Mouse (Mus musculus) lung, postnatal 36 days (tissue): ENCODE results near the gene Ros1.

Experiments
- DNase-seq: peaks from one replicate; pipeline ENCODE4 v3.0.0; 2022; ENCODE audit warnings: mixed read lengths

Ros1 gene

DNA sequence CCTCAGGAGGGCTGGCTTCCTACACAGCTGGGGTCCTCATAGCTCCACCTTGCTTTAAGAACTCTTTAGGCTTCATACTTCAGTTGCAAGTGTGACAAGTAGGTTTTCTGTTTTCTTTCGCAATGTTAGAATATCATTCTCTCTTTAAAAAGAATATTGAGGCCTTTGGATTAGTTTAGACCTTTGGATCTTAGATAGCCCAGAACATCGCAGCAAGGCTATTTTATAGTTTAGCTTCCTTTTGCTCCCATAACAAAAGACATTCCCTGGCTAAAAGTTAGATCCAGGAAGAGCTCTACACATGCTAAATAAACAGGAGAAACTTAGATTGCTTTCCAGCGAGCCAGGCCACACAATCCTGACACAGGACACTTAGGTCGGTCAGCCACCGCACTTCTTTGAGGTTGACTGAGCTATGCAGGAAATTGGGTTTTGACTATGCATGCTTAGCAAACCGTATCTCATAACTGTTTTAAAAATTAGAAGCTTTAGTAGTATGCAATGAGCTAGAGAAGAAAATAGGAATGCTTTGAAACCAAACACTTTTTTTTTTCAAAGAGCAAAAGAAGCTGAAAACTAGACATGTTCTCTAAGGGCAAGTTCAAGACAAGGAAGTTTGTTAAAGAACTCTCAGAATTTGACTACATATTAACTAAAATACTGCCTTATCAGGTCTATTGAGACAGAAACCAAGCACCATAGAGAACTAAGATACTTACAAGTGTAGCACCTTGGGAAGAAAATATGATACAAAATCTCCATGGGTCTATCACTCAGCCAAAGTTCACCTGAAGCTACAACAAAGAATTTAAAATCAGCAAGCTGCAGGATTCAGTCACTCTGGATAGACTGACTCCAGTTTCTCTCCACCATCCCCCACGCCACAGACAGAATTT lies at the start of gene Ros1:
Gene Ros1, minus strand, starts transcription at position 288 of the 896 bp plus-strand sequence.
- no peak for DNase-seq

DNA sequence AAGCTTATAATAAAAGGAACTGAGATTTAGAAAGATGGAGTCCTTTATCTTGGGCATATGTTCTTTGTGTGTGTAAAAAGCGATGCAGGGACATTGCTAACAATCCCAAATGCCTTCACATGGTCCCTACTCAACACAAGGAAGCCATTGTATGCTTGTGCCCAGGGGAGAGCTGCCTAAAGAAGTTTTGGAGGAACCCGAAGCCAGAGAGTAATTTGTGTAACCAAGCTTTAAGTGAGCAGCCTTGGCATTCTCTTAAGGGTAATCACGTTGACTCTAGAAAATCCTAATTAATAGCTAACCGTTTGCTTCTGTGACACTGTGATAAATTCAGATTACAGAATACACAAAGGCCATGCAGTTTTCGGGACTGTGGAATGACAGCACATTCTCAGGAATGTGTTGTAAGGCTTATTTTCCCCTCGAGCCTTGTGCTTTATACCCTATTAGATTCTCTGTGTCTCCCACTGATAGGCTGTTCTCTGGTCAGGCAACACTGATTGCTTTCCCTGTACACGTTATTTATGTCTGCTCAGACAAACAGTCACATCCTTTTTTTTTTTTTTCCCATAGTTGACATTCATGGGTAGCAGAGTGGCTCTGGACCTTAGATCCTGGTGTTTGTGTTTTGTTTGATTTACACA lies 47.8 kb upstream of the Ros1 start:
- no peak for DNase-seq

DNA sequence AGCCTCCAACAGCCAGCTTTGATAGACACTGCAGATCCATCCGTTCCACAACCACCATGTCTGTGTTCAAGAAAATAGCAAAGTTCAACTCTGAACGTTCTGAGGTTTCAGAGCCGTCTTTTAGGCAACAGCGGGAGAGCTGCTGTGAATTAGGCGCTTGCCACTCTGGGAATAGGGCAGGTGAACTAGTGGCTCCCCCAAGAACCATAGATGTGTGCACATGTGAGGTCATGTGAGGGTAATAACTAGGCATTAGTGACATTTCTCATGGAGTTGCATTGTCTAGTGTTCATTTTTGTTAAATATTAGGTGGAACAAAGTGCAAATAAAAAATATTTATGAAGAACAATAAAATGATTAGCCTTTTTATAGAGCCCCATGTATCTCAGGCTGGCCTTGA lies 47.0 kb upstream of the Ros1 start:
- no peak for DNase-seq

DNA sequence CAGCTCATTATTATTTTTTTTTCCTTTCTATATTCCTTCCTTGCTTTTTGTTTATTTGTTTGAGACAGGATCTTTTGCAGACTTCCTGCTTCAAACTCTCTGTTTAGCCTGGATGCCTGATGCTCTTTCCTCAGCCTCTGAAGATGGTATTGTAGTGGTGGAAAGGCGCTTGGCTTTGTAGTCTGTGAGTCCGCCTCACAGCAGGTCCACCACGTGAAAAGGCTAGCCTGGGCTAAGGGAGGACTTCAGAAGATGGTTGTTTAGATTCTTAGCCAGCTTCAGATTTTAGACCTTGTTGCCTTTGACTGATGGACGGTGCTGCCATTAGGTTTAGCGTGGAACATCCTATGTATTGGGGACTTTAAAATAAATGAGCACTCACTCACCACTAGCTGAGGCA lies 40.4 kb upstream of the Ros1 start:
- DNase-seq = no peak

DNA sequence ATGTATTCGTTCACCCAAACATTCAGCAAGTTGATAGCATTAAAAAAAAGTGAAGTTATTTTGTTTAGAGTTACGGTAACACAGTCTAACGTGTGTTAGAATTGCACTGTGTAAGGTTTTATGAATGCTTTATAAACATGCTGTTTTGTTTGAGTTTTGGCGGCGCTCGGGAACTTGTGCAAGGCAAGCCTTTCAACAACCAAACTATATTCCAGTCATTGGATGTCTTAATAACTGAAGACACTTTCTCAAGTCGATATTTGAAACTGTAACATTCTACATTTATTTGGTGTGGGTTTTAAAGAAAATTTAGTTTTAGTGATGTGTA lies 39.6 kb upstream of the Ros1 start:
- DNase-seq = peak; percentile 19

DNA sequence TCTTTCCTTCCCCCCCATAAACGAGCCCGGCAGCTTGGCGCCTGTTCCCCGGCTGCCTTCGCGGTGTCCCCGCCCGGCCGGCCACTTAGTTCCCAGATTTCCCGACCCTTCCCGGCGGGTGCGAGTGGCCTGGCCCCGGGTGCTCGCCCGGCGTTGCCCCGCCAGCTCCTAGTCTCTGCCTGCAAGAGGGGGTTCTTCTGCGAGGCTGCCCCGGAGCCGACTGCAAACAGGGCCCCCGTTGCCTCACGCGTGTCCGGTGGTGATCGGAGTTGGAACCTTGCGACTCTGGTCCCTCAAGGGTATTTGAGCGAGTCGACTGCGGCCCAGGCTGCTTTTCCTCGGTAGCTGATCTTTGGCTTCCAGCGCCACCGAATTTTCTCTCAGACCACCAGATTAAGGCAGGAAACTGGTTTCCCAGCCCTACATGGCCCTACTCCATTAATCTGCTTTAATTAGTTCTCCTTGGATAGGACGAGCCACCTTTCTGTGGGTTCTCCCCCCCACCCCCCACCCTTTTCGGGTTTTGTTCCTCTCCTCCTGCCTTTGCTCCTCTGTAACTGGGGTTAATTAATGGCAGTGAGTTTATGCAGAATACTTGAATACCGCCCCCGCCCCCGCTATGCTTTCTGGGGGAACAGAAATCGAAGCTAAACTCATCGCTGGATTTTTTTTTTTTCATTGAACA lies 39.1 kb upstream of the Ros1 start:
- DNase-seq = peak; percentile 35

DNA sequence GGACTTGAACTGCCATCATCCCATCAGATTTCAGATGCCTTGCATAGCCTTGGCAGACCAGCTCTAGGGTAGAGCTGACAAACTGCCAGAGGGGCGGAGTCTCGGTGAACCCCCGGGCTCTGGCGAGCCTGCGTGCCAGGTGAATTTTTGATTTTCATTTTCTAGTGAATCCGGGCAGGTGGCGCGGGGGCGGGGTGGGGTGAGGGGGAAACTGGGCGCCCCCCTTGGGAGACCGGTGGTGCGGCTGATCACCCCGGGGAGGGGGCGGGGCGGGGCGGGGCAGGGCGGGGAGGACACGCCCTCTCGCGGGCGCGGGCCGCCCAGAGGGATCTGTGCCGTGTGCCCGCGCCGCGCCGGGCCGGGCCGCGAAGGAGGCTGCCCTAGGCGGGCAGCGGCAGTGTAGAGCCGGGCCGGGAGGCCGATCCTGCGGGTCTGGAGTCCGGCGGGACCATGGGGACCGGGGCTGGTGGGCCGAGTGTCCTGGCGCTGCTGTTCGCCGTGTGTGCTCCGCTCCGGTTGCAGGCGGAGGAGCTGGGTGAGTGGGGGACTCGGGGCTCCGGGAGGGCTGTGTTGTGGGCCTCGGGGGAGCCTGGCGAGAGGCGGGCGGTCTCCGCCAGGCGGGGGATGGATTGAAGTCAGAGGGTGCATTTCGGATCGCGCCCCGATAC lies 38.4 kb upstream of the Ros1 start, which contains the start of gene Dcbld1:
Gene Dcbld1, plus strand, starts transcription at position 319 of the 668 bp plus-strand sequence.
- DNase-seq = peak; percentile 73

DNA sequence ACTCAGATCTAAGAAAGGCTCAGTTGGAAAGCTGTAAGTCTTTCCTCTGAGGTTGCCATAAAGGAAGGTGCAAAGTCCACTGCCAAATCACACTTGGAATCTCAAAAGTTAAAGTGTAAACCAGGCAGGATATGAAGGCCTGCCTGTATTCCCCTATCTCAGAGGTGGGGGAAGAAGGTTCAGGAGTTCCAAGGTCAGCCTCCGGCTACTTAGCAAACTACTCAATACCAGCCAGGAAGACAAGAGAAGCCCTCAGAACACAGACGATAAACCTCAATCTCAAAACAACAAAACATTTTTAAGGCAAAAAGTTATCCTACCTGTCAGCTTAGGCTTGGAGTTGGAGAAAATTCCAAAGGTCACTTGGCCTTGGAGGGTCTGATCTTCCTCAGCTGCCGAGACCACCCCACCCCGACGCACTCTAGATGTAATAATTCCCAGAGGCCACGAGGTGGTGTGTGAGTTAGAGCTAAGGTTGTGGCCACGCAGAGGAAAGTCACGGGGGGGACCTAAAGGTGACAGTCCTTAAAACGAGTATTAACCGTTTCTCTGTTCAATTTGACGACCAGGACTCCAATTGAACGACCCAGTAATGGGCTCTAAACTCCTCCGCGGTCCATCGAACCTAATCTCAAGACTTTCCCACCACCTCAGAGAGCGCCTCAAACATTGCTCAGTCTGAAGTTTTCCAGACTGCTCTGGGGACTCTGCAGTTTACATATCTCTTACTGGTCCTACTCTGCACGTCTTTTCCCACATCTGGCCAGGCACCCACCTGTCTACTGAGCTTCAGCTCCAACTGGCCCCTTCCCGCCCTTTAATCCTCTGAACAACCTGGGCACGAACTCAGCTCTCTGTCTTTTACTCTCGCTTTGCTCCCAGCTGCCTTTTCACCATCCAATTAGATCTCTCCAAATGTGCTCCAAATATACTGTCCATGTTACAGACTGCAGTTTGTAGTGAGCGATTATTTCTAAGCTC lies 37.4 kb upstream of the Ros1 start:
- peak; percentile 72 for DNase-seq

DNA sequence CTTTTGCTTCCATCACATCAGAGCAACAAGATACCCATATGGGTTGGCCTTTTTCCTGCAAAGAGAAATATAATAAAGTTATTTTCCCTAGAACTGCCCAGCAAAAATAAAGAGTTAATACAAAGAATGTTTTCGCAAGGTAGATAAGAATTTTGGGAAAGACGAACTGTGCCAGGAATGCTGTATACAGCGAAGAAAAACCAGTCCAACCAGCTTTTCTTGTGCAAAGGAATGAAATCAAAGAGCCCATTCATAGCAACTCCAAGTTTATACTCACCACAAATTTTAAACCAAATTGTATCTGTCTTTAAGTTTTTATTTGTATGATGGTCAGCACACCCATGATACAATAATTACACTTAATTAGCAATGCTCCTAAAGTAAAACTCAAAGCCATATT lies 24.6 kb upstream of the Ros1 start:
- DNase-seq = peak; percentile 65

DNA sequence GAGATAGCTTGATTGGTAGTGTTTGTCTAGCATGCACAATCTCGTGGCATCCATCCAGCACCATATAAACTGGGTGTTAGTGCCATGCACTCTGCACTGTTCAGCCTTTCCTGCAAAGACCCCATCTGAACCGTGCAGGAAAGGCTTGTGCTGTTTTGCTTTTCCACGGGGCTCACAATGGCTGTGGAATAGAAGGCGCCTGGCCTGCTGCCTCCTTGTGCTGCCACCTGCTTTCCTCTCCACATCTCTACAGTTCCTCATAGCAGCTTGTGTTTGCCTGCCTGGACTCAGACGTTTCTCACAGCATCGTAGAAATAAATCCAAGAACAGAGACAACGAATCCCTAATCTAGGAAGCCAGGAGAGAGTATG lies 22.5 kb upstream of the Ros1 start:
- peak; percentile 10 for DNase-seq

DNA sequence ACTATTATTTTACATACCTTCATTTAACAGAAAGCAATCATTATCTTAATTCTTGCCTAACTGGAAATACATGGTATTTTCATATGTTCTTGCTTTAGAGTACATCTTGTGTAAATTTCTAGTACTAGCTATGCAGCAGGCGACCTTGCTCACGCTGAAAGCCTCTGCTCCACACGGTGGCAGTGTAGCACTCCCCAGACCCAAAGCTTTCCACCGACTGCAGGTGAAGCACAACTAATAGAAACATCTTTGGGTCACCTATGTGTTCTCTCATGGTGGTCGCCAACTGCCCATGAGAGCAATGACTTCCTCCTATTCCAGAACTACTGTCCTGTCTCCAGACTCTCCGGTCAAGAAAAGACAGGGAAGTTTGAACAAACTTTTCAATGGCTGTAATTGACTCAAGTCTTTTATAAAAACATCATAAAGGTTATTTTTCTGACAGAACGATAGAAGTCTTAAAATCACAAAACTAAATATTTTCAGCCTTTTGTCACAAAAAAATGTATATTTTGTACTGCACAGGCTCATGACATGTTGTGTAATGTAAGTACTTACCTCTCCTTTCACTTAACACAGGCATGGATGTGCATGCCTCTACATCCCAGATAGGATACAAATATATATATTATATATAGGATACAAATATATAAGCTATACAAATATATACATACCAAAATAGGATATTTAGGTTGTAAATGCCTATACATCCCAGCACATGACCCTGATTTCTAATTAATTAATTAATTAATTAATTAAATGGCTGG lies 21.9 kb upstream of the Ros1 start:
- DNase-seq = peak; percentile 82

DNA sequence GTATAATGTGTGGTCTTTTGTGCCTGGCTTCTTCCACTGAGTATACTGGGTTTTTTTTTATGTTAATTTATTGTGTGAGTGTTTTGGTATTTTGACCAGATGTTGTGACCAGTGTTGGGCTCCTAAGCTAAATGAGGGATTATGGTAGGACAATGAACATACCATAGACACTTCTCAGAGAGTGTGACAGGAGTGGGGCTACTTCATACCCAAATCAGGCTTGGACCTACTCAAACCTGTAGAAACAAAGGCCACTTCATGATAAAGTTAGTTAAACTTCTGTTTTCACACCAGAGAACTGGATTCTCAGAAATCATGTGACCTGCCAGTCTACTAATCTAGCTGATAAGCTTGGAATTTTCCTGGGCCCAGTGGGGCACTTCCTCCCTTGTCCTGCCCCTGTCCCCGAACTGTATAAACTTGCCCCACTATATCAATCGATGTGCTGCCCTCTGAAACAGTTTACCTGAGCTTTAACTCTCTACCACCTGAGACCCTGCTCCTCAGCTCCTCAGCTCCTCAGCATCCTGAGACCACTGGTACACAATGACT lies 20.3 kb upstream of the Ros1 start:
- DNase-seq = no peak

DNA sequence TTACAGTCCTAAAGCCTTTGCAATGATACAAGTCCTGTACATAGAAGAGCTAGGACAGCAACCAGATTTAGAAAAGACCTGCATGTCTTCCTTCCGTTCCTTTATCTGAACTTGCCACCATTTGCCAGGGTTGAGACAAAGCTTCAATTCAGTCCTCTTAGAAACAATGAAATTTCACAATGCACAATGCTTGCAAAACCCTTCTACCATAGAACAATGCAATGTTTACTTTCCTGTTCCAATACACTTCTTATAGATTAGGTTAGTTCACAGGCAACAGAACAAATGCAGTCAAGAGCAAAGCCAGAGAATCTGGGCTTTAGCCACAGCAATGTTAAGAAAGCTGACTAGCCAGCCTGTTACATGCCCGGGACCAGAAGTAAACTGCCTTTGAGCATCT lies 9.0 kb upstream of the Ros1 start:
- peak; percentile 26 for DNase-seq

DNA sequence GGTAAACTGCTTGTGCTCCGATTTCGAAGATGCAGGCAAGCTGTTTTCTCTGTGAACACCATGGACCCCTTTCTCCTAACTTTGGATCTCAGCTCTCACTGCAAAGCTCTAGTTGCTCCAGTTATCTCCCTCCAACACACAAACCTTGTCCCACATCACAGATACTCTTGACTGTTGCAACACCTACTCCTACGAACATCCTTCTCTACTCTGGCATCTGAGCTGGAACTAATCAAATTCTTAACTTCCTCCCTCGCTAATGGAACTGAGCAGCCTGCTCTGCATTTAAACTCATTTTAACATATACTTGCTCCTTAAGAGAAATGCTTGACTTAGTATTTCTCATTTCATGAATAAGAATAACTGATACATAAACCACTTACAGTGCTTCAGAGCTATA lies 9.1 kb downstream of the Ros1 start:
- DNase-seq = no peak

DNA sequence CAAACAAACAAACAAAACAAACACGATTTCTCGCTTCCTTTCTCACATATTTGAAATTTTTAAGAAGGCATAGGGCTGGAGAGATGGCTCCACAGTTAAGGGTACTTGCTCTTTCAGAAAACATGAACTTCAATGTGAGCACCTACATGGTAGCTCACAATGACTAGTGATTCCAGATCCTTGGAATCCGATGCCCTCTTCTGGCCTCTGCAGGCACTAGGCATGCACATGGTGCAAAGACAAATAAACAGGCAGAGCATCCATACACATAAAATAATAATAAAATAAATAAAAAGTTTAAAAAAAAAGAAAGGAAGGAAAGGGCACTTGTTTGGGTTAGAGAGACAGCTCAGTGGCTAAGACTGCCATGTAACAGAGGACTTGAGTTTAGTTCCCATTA lies 12.2 kb downstream of the Ros1 start:
- DNase-seq = peak; percentile 21

DNA sequence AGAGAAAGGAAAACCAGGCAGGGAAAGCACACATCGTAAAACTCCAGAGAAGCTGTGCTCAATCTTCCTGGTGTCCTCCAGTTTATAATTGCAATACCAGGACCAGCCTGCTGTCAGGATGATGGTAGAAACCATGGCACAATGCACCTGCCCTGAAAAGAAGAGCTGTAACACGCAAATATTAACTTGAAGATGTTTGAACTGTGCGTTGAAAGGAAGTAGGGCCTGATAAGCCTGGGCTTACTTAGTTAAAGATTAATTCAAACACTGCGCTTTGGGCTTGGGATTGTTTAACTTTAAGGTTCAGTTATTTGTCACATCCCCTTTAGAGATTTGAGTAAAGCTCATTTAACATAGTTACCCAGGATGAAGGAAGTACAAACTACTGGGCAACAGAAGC lies 20.7 kb downstream of the Ros1 start:
- DNase-seq = no peak

DNA sequence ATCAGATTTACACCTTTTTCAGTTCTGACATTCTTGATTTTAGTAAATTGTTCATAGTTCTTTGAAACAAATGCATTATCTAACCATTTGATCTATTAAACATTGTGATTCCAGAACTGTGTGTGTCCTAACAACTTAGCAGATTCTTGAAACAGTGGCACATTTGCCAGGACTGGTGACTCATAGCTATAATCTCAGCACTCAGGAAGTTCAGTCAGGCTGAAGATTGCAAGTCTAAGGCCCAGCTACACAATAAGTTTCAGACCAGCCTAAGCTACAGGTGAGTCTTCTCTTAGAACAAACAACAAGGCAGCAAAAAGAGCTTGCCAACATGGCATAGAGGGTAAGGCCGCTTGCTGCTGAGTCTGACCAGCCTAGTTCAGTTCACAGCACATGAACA lies 24.6 kb downstream of the Ros1 start:
- peak; percentile 30 for DNase-seq

DNA sequence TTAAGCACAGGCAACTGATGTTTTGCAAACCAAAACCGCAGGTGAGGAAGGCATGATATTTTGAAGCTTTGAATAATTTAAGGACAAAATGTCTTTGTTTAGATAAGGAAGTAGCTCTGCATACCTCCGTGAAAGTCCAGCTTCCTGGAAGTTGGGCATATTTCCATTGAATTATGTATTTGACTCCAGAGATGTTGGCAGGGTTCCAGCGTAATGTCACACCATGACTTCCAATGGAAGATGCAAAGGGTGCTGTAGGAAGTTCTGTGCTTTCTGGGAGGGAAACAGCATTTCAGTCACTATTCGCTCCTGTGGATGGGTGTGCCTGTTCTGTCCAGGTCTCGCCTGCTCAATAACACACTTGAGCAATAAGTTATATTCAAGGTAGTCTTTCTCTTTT lies 25.2 kb downstream of the Ros1 start:
- DNase-seq = peak; percentile 17

DNA sequence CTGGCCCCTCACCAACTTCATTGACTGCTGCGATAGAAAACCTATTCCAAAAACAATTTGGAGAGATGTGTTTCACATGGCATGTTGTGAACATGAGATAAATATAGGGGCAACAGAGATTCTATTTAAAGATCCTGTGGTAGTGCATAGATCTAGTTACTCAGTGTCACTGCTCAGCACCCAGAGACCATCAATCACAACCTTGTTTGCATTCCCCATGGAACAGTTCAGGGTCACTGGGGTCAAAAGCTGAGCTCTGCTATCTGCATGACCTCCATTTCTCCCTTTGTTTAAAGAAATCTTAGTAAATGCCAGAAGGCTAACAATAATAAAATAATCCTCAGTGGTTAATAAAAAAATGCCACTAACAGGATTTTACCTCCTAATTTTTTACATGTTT lies 29.7 kb downstream of the Ros1 start:
- DNase-seq = no peak

DNA sequence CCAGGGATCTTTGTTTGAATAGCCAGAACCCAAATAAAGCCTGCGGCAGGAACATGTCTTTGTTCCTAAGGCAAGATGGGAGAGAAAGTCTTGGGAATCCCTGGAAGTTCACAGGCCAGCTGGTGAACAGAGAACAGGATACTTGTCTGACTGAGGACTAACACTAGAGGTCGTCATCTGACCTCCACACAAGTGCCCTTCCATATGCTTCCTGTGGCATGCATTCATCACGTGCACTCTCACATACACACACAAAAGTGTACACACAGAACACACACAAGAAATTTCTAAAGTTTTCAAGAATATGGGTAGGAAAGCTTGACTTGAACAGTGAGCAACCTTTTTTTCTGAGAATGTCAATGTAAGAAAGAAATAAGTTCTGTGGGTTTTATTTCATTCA lies 34.4 kb downstream of the Ros1 start:
- no peak for DNase-seq

DNA sequence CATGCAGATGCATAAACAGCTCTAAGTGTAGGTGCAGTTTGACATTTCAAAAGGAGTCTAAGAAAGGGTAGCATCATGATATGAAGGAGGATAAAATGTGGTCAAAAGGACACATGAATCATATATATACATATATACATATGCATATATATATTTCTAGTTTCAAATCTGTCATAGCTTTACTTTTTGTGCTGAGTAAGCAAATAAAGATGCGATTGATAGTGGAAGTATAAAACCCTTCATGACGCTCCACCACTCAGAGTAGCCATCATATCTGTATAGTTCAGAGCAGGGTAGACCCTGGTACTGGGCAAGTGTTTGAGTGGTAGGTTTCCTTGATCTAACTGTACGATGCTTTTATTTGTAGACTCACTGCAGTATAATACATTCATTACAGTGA lies 35.3 kb downstream of the Ros1 start:
- DNase-seq = no peak
